Mouse (Mus musculus): ENCODE results near the gene Pkd1. TPM values are rescaled to one million over a fixed set of nuclear protein-coding genes. Genes with fewer than 3 reads are reported as not detected.
A peak's percentile ranks its signal among the peaks of the same experiment; 100 is the strongest.

Pkd1 gene
- polyA plus RNA-seq, 1 experiment from 2014 or later = 16.8 TPM

- 88% methylated on average over 3 of the region's 3 CpGs for WGBS
- peaks cover 10 to 14% of the 10 kb centered on the region in 2 experiments for H3K4me1 ChIP-seq (ENCODE audit: control insufficient read depth in 2 of 2, insufficient read depth in 2 of 2, low read length in 2 of 2)
- peaks cover 51% of the 10 kb centered on the region for H3K36me3 ChIP-seq (ENCODE audit: control insufficient read depth, insufficient read depth, low read length)
- H3K4me2 ChIP-seq (ENCODE audit: low read length) = no peak overlapping the region
- H3K4me3 ChIP-seq (ENCODE audit: control insufficient read depth in 1 of 2, insufficient read depth in 1 of 2, low read depth in 1 of 2, low read length in 2 of 2) = no peak overlapping the region
- H3K9me3 ChIP-seq (ENCODE audit: control insufficient read depth, low read length) = no peaks in the 10 kb centered on the region
- no peak overlapping the region for H3K9ac ChIP-seq (ENCODE audit: low read length)
- no peak overlapping the region for H3K27ac ChIP-seq (replicated peaks in 1 of 2; ENCODE audit: control insufficient read depth in 1 of 2, insufficient read depth in 1 of 2, low read depth in 2 of 2, low read length in 2 of 2)
- no peaks in the 10 kb centered on the region for H3K27me3 ChIP-seq (ENCODE audit: control insufficient read depth, insufficient read depth, low read length)
- no peak for ATAC-seq (ENCODE audit: insufficient number of reproducible peaks, insufficient read depth, low FRiP score, low read depth)
Measured at GRCm38 (mm10) chr17:24565792-24566191, 16.2 kb downstream of the Pkd1 start.

- ATAC-seq (ENCODE audit: insufficient number of reproducible peaks, insufficient read depth, low FRiP score, low read depth) = no peak
- Histone ChIP-seq H3K27me3 (ENCODE audit: control insufficient read depth, insufficient read depth, low read length) (no peaks in the 10 kb centered on the region), H3K4me3 (ENCODE audit: control insufficient read depth in 1 of 2, insufficient read depth in 1 of 2, low read depth in 1 of 2, low read length in 2 of 2) (no peak overlapping the region), H3K4me2 (ENCODE audit: low read length) (no peak overlapping the region), H3K9me3 (ENCODE audit: control insufficient read depth, low read length) (no peaks in the 10 kb centered on the region), H3K9ac (ENCODE audit: low read length) (peak overlapping the region; percentile 40), H3K27ac (replicated peaks in 1 of 2; ENCODE audit: control insufficient read depth in 1 of 2, insufficient read depth in 1 of 2, low read depth in 2 of 2, low read length in 2 of 2) (peak overlapping the region; percentile 9 to 17; a peak in 1 of 4 replicates), H3K4me1 (ENCODE audit: control insufficient read depth in 2 of 2, insufficient read depth in 2 of 2, low read length in 2 of 2) (peaks cover 10 to 11% of the 10 kb centered on the region in 2 experiments), H3K36me3 (ENCODE audit: control insufficient read depth, insufficient read depth, low read length) (peaks cover 65% of the 10 kb centered on the region)
- 35% methylated on average over 8 of the region's 8 CpGs for WGBS
Measured at GRCm38 (mm10) chr17:24567034-24567779, 17.6 kb downstream of the Pkd1 start.

GRCm38 (mm10) chr17:24569837-24570236 is 20.2 kb downstream of the Pkd1 start:
- Histone ChIP-seq H3K9me3 (ENCODE audit: control insufficient read depth, low read length) (no peaks in the 10 kb centered on the region), H3K27me3 (ENCODE audit: control insufficient read depth, insufficient read depth, low read length) (no peaks in the 10 kb centered on the region), H3K4me1 (ENCODE audit: control insufficient read depth in 2 of 2, insufficient read depth in 2 of 2, low read length in 2 of 2) (peaks cover 7 to 11% of the 10 kb centered on the region in 2 experiments), H3K27ac (replicated peaks in 1 of 2; ENCODE audit: control insufficient read depth in 1 of 2, insufficient read depth in 1 of 2, low read depth in 2 of 2, low read length in 2 of 2) (no peak overlapping the region), H3K4me2 (ENCODE audit: low read length) (no peak overlapping the region), H3K4me3 (ENCODE audit: control insufficient read depth in 1 of 2, insufficient read depth in 1 of 2, low read depth in 1 of 2, low read length in 2 of 2) (no peak overlapping the region), H3K9ac (ENCODE audit: low read length) (no peak overlapping the region), H3K36me3 (ENCODE audit: control insufficient read depth, insufficient read depth, low read length) (peaks cover 86% of the 10 kb centered on the region)
- no peak for ATAC-seq (ENCODE audit: insufficient number of reproducible peaks, insufficient read depth, low FRiP score, low read depth)
- 85% methylated on average over 4 of the region's 4 CpGs for WGBS

- WGBS = 92% methylated on average over 12 of the region's 12 CpGs
- Histone ChIP-seq H3K4me2 (ENCODE audit: low read length) (no peak overlapping the region), H3K4me1 (ENCODE audit: control insufficient read depth in 2 of 2, insufficient read depth in 2 of 2, low read length in 2 of 2) (no peaks in the 10 kb centered on the region), H3K27me3 (ENCODE audit: control insufficient read depth, insufficient read depth, low read length) (no peaks in the 10 kb centered on the region), H3K27ac (replicated peaks in 1 of 2; ENCODE audit: control insufficient read depth in 1 of 2, insufficient read depth in 1 of 2, low read depth in 2 of 2, low read length in 2 of 2) (no peak overlapping the region), H3K9me3 (ENCODE audit: control insufficient read depth, low read length) (no peaks in the 10 kb centered on the region), H3K4me3 (ENCODE audit: control insufficient read depth in 1 of 2, insufficient read depth in 1 of 2, low read depth in 1 of 2, low read length in 2 of 2) (no peak overlapping the region), H3K9ac (ENCODE audit: low read length) (no peak overlapping the region), H3K36me3 (ENCODE audit: control insufficient read depth, insufficient read depth, low read length) (peaks cover 96% of the 10 kb centered on the region)
- no peak for ATAC-seq (ENCODE audit: insufficient number of reproducible peaks, insufficient read depth, low FRiP score, low read depth)
Measured at GRCm38 (mm10) chr17:24572651-24573245, 23.1 kb downstream of the Pkd1 start.

- H3K4me1 ChIP-seq (ENCODE audit: control insufficient read depth in 2 of 2, insufficient read depth in 2 of 2, low read length in 2 of 2) = no peaks in the 10 kb centered on the region
- no peaks in the 10 kb centered on the region for H3K9me3 ChIP-seq (ENCODE audit: control insufficient read depth, low read length)
- no peak overlapping the region for H3K4me2 ChIP-seq (ENCODE audit: low read length)
- H3K4me3 ChIP-seq (ENCODE audit: control insufficient read depth in 1 of 2, insufficient read depth in 1 of 2, low read depth in 1 of 2, low read length in 2 of 2) = no peak overlapping the region
- H3K36me3 ChIP-seq (ENCODE audit: control insufficient read depth, insufficient read depth, low read length) = peaks cover 96% of the 10 kb centered on the region
- H3K27ac ChIP-seq (replicated peaks in 1 of 2; ENCODE audit: control insufficient read depth in 1 of 2, insufficient read depth in 1 of 2, low read depth in 2 of 2, low read length in 2 of 2) = no peak overlapping the region
- H3K27me3 ChIP-seq (ENCODE audit: control insufficient read depth, insufficient read depth, low read length) = no peaks in the 10 kb centered on the region
- WGBS = 91% methylated on average over 9 of the region's 9 CpGs
- no peak for ATAC-seq (ENCODE audit: insufficient number of reproducible peaks, insufficient read depth, low FRiP score, low read depth)
- H3K9ac ChIP-seq (ENCODE audit: low read length) = no peak overlapping the region
Measured at GRCm38 (mm10) chr17:24573811-24574210, 24.2 kb downstream of the Pkd1 start.

- Histone ChIP-seq H3K27me3 (ENCODE audit: control insufficient read depth, insufficient read depth, low read length) (no peaks in the 10 kb centered on the region), H3K4me3 (ENCODE audit: control insufficient read depth in 1 of 2, insufficient read depth in 1 of 2, low read depth in 1 of 2, low read length in 2 of 2) (no peak overlapping the region)
Measured at GRCm38 (mm10) chr17:24579532-24579931, 29.9 kb downstream of the Pkd1 start.

GRCm38 (mm10) chr17:24580287-24580686 is 30.7 kb downstream of the Pkd1 start:
- Histone ChIP-seq H3K4me1 (ENCODE audit: control insufficient read depth in 2 of 2, insufficient read depth in 2 of 2, low read length in 2 of 2) (no peaks in the 10 kb centered on the region), H3K36me3 (ENCODE audit: control insufficient read depth, insufficient read depth, low read length) (peaks cover 80% of the 10 kb centered on the region), H3K9me3 (ENCODE audit: control insufficient read depth, low read length) (no peaks in the 10 kb centered on the region), H3K4me2 (ENCODE audit: low read length) (no peak overlapping the region), H3K27me3 (ENCODE audit: control insufficient read depth, insufficient read depth, low read length) (no peaks in the 10 kb centered on the region), H3K9ac (ENCODE audit: low read length) (no peak overlapping the region), H3K4me3 (ENCODE audit: control insufficient read depth in 1 of 2, insufficient read depth in 1 of 2, low read depth in 1 of 2, low read length in 2 of 2) (no peak overlapping the region), H3K27ac (replicated peaks in 1 of 2; ENCODE audit: control insufficient read depth in 1 of 2, insufficient read depth in 1 of 2, low read depth in 2 of 2, low read length in 2 of 2) (no peak overlapping the region)
- 90% methylated on average over 2 of the region's 2 CpGs for WGBS
- no peak for ATAC-seq (ENCODE audit: insufficient number of reproducible peaks, insufficient read depth, low FRiP score, low read depth)

More at GRCm38 (mm10) chr17:24579532-24579931, 29.9 kb downstream of the Pkd1 start:
- no peak overlapping the region for H3K27ac ChIP-seq (replicated peaks in 1 of 2; ENCODE audit: control insufficient read depth in 1 of 2, insufficient read depth in 1 of 2, low read depth in 2 of 2, low read length in 2 of 2)
- H3K9me3 ChIP-seq (ENCODE audit: control insufficient read depth, low read length) = no peaks in the 10 kb centered on the region
- H3K9ac ChIP-seq (ENCODE audit: low read length) = no peak overlapping the region
- 91% methylated on average over 3 of the region's 3 CpGs for WGBS
- no peak overlapping the region for H3K4me2 ChIP-seq (ENCODE audit: low read length)
- ATAC-seq (ENCODE audit: insufficient number of reproducible peaks, insufficient read depth, low FRiP score, low read depth) = no peak
- no peaks in the 10 kb centered on the region for H3K4me1 ChIP-seq (ENCODE audit: control insufficient read depth in 2 of 2, insufficient read depth in 2 of 2, low read length in 2 of 2)
- H3K36me3 ChIP-seq (ENCODE audit: control insufficient read depth, insufficient read depth, low read length) = peaks cover 83% of the 10 kb centered on the region
